Mouse (Mus musculus) layer of hippocampus, adult 9-10 months (tissue): ENCODE data around the gene Sec14l1.

Experiments used
- DNase-seq: peaks from one replicate; pipeline ENCODE4 v3.0.0; 2022; ENCODE audit warnings: low spot score

The Sec14l1 gene

DNA sequence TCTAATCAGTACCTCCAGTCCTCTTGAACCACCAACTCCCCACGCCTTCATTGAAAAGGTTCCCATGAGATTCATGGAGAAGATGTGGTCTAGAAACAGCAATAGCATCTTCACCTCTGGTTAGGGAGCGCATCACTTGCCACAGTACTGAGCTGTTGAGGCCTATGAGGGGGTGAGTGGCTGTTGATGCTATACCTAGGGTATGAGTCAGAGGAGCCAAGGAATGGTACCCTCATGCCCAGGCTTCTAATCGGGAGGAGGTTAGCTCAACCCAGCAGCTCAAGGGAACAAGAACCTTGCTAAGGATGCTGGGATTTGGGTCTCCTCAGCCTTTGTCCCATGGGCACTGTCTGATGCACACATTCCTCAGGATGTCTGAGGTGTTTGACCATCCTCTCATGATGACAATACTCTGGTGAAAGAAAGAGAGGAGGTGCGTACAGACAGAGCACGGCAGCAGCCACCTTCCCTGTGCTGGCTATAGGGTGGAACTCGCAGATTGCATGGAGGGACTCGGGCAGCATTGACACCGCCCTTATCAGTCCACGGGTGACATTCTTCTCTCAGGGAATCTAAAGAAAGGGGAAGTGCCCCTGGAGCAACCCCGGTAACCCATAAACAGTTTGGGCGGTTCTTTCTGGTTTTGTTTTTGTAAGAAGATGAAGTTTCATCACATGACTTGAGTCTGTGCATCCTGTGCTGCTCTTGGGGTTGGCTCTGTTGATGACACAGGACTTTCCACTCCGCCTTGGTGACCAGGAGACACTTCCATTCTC, 5.6 kb upstream of the Sec14l1 start:
- no peak for DNase-seq

DNA sequence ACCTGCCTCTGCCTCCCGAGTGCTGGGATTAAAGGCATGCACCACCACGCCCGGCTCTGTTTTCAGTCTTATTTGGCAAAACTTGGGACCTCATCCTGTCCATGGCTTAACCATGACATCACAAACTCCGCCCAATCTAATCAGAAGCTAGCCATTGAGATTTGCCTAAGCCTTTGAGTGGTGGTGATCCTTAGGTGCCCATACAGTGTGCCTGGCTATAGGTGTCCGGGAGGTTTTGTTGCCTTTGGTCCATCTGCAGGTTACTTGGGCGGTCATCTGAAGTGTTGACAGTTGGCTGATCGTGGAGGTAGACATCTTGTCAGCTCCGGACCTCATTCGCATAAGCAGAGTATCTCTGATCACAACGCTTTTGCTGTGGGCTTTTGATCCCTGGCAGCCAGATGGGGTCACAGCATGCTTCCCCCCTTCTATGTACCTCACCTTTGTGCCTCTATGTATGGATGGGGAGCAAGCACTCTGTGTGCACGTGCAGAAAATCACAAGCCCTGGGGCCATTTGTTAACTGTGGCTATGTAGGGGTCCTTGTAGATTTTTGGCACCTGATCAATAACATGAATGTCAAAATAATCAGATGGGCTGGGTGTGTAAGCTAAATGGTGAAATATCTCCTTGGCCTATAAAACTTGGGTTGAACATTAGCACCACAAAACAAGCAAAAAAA, 2.9 kb upstream of the Sec14l1 start:
- DNase-seq: no peak

DNA sequence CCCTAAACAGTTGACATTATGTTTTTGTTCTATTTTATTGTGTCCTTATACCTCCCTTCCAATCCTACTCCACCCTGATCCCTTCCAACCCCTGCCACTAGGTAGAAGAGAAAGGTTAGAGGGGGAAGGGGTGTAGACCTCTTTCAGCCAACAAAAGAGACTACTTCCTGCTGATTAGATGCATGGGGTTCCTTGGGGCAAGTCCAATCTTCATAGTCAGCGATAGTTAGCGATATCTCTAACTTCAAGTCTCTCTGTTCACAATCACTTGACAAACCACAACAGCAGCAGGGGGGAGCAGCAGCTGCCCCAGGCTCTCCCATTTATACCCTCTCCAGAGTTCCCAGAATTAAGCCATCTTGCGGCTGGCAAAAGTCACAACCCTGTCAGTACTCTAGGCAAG, 2.3 kb upstream of the Sec14l1 start:
- no peak for DNase-seq

DNA sequence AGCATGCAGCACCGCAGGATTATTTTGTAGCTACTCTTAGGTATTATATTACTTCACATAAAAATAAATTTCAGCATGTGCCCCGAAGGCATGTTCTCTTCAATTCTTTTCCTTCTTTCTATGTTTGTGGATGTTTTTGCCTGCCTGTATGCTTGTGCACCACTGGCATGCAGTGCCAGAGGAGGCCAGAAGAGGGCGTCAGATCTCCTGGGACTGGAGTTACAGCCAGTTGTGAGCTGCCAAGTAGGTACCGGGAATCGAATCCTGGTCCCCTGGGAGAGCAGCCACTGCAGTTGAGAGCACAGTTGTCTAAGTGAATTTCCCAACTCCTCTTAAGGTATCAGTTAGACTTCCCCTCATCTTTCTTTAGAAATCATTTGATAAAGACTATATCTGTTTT, 1.6 kb upstream of the Sec14l1 start:
- no peak for DNase-seq

DNA sequence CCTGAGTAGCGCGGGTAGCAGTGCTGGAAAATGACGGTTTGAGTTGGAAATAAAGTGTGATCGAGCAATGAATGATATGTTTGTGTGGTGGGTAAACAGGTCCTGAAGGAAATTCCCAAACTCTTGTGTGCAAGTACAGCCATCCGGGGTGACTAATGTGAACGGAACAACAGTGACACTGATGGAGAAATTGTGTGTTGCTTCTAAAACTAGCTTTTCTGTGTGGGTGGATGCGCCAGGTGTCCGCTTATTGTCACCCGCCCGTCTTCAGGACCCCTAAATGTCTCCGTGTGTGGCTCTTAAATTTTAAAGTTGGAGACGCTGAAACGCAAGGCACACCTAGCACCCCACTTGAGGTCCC, 757 bp upstream of the Sec14l1 start:
- no peak for DNase-seq

DNA sequence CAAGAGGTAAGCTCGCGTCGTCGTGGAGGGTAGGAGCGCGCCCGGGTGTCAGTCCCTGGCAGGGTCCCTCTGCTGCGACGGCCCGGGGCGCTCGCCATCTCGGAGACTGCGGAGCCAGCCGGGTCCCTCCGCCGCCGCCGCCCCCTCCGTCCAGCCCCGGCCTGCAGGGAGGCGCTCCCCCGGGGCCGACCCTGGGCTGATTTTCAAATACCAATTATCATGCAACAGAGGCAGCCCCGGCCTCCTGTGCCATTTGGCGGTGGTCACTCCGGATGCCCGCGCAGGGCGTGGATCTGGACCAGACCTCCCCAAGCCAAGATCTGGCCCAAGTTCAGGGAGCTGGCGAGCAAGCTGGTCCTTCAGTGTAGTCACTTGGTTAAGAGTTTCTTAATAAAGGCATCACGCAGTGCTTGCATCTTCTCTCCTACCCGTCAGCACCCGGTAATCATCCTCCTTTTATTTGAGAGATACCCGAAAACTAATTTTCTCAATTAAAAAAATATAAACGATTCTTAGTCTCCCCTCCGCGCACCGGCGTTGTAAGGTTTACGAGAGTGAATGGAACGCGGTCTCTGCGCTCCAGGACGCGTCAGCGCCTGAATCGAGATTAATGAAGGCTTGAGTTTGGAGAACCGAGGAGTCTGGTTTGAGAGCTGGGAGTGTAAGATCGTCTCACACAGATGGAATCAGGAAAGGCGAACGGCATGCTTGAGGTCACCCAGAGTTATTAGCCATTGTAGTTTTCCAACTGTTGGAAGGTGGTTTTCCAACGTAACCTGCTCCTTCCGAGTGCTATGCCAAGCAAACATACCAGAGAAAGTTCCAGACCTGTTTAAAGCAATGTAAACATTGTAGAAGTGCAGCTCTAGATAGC, 615 bp downstream of the Sec14l1 start:
- no peak for DNase-seq

DNA sequence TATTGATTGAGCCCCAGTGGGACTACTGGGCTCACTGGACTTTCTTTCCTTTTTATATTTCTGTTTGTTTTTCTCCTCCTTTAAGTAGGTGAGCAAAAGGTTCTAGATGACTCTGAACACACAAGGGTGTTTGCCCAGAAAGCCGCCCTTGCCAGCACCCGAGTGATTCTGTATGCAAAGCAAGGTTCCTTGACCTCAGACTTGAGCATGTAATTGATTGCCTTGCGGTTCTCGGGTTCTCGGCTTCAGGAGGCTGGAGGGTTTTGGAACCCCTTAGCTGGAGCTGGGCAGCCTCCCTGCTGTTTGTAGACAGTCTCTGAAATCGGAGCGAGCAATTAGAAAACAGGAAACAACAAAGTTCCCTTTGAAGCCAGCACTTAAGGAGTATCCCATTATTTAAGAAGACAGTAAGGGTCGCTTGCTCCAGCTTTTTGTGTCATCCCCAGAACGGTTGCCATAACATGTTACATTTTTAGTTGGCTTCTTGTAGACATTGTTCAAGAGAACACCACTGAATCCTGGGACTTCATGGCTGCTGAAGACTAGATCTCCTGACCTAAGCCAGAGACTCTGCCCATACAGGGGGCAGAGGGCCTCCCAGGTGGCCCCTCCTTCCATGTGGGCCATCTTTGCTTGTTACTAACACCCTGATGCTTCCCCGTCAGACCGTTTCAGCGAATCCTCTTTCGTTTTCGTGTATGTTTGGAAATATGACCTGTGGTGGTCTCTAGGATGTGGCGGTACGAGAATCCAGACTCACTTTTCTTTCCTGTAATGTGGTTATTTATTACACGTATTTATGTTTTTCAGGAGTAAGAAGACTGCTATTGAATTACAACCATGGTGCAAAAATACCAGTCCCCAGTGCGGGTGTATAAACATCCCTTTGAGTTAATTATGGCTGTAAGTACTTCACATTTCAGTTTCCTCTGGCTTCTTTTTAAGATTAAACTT, 1.7 kb downstream of the Sec14l1 start:
- DNase-seq: no peak

DNA sequence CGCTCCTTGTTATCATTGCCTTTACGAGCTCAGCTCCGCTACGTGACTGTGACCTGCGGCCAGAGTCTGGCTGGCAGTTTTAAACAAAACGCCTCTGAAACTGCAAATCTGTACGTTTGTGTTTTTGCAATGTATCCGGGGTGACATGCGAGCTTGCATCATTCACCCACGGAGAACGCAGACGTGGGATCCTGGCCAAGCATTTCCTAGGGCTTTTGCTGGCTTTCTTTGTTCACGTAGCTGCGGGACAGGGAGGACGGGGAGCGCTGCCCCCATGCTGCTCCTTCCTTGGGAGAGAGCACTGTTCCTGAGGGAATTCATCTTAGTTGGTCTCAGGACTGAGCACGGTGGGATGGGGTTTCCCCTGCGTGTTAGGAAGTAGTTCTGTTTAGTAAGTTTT, 2.4 kb downstream of the Sec14l1 start:
- DNase-seq: no peak

DNA sequence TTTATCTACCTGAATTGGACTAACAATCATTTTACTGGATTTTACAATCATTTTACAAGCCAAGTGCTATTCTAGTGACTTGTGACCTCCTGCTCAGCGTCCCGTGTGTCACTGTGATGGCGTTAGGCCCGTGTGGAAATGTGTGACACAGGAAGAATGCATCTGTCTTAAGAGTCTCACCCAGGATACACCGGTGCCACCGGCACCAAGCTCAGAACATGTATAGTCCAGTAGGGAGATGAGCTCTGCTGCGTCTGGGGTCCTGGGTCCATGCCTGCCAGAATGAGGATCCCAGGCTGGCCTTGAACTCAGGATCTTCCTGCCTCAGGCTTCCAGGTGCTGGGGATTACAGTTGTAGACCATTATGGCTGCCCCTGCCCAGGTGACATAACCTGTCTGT, 2.8 kb downstream of the Sec14l1 start:
- DNase-seq: no peak

DNA sequence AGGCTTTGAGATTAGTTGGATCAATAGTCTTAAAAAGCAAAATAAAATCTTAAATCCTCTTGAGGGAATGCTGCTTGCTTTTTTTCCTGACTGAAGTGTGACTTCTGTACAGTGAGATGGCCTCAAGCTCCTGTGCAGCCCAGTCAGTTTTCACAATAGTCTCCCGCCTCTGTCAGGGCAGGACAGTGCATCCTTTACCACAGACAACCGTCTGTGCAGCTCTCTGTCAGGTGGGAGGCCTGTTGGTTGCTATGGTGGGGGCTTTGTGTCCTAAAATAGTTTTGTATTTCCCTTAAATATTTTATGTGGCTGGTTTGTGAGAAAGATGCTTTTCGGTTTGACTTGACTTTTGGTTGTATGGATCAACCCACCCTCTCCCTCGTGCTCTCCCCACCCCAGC, 3.3 kb downstream of the Sec14l1 start:
- no peak for DNase-seq

DNA sequence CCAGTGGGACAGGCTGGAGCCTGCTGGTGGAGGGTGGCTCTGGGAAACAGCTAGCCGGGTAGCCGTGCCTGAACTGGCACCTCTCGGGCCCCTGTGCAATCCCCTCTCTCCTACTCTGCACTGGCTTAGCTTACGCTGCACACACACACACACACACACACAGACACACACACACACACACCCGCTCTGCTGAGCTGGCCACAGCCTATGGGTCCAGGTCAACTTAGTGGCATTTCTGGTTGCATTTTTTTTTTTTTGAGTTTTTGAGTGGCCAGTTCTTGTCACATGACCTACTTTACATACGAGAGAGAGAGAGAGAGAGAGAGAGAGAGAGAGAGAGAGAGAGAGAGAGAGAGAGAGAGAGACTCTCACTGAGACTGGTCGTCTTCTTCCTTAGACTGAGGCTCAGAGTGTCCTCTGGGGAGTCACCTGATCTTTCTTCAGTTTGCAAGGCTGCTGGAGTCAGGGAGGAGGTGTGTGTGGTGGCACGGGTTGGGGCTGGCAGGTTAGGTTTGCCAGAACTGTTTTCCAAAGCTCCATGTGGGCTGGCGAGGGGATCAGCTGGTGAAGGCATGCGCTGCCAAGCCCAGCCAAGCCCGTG, 3.9 kb downstream of the Sec14l1 start:
- DNase-seq: no peak

DNA sequence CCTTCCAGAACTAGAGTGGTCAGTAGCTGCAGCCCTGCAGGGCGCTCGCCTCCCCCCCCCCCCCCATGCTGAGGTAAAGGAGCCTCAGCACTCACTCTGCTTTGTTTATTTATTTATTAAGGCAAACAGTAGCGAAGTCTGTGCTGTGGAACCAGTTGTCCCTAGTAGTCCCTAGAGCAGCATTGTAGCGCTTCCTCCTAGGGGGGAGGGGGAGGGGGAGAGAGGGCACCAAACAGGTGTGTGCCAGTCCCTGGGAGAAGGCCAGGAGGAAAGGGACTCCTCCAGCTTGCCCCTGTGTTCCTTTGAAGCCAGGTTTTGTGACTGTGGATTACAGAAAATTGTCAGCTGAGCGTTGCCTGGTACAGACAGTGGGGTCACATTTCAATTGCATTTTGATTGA, 4.8 kb downstream of the Sec14l1 start:
- DNase-seq: no peak

DNA sequence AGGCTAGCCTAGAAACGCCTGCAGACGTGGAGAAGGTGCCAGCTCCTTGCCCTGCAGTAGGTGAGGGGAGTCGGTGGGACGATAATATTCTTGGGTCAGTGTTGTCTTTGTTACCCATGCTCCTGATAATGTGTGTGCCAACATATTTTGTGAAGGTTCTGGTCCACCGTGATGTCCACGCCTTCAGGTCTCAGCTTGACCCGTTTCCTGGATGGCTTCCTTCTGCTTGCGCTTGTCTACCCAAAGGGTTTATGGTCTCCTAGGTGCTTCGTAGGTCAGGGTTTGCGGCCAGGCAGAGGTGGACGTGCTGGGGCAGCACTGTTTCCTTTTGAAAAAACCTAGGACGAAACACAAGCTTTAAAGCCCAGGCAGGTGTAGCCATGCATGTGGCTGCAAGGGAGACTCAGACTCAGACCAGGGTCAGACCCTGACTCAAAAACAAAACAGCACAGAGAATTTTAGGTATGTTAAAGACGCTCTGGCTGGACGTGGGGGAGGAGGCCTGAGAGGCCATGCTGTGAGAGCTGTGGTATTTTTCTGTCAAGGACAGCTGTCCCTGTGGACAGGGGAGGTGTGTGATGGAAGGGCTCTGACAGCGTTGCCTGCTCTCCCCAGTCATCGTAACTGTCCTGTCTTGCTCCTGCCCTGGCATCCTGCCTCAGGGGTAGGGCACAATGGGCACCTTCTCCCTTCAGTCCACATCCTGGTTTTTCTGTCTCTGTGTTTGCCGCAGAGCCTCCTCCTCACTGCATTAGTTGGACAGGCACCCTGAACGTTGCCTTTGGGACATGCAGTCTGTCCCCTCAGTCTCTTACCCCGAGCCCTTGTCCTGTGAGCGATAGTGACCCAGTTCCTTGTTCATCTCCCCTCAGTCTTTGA, 5.6 kb downstream of the Sec14l1 start:
- DNase-seq: no peak

DNA sequence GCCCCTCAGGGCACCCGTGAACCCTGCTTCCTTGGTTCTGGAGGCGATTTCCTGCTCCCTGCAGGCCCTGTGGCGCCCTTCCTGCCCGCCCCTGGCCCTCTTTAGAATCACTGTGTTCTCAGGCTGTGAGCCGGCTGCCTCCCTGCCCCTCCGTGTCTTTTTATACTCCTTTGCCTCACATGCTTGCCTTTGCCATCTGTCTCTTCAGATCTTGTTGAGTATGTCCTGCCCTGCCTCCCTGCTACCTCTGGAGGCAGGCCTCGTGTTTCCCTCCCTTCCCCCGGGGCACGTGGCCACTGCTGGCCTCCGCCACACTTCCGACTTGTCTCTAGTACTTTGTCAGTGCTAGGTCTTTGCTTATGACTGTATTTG, 6.2 kb downstream of the Sec14l1 start:
- no peak for DNase-seq

DNA sequence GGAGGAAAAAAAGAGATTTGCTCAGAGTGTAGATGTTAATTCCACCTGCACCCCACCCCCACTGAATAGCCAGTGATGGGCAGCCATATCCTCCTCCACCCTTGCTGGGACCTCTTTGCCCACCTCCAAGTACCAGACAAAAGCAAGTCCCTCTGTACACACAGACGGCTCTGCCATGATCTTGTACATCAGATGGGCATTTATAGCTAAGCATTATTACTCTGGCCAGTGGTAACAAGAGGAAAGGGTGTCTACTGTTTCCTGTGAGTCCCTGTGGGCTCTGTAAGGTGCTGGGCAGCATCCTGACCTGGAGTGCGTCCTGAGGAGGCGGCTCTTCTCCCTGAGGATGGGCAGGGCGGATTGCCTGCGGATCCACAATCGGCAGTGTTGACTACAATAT, 7.0 kb downstream of the Sec14l1 start:
- no peak for DNase-seq

DNA sequence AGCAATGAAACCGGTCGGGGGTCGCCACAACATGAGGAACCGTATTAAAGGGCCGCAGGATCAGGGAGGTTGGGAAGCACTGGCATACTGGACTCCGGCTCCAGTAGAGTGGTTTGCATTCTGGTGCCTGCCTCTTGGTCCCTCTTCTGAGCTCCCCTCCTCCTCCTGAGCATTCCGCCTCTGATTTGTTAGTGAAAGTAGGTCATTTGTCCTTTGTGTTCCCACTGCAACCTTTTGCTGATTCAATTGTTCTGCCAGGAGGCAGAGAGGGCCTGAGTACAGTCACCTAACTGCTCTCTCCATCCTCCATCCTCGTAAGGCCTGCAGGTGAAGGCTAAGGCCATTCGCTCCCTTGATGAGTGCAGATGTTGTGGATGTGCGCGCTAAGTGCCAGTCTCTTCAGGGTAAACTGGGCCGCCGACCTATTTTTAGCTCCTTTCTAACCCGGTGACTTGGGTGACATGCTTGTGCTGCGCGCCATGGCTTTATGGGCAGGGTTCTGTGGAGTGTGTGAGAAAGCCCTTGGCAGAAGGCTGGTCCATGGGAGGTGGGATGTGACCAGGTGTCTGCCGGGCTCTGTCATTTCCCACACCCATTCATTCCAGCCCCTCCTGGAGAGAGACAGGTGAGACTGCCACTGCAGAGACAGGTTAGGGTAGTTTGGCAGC, 8.6 kb downstream of the Sec14l1 start:
- no peak for DNase-seq

DNA sequence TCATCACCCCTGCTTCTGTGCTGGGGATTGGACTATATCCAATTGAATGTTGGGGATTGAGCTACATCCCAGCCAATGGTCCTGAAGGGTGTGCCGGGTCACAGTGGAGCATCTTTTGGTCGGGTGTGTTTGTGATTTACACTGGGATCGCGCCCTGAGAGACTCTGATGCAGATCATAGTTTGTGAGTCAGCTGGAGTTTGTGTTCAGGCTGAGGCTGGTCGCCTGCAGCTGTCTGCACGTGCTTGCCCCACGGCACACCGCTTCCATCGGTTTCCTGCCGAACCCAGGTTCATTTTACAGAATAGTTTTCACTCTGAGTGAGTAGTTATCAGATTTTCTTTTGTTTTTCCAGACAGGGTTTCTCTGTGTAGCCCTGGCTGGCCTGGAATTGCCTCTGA, 9.6 kb downstream of the Sec14l1 start:
- DNase-seq: no peak

DNA sequence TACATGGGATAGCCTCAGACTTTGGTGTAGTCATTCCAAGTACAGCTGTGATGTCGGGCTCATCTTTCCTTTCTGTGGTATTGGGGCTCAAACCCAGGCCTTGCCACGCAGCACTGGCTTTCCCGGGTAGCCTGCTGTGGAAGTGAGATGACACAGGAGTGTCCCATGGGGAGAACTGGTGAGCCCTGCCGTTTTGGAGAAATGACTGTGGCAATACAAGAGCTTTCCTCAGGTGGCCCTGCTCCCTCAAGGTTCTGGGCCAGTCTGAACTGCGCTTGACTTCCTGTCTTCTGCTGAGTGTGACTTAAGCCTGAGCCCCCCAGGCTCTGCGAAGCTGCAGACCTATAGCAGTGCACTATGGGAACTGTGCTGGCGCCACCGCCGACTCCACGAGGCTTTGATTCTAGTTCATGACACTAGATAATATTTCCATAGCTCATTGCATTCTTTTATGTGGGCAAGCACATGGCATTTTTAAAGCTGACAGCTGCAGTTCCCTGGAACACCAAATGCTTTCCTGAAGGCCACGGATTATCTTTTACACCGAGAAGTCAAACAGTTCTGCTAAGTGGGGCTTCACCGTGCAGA, 12.4 kb downstream of the Sec14l1 start:
- no peak for DNase-seq

DNA sequence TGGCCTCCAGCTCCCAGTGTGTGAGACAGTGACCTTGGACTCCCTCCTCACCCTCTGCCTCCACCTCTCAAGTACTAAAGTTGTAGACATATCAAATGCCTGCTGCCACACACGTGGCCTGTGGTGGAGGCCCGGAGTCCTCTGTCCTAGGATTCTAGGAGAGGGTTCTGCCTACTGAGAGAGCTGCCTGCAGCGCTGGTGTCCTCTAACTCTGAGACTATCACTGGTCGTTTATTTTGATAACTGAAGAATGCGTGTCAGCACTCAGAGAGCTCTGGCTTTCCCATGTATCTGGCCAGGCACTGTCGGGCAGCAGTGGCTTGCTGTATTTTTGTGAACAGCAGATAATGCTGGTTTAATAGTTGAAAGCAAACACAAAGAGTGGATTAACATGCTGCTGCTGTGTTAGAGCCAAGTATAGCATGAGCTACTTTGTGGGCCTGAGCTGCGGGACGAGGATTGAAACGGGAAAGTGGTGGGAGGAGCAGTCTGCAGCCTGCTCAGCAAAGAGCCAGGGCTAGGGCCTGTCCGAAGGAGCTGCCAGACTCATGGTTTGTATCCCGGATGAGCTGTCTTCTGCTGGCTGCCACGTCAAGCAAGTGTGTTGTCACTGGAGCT, 13.1 kb downstream of the Sec14l1 start:
- no peak for DNase-seq
